Mouse (Mus musculus): ENCODE measurements around the gene Naa20. TPM values are rescaled to one million over a fixed set of nuclear protein-coding genes. Genes with fewer than 3 reads are reported as not detected.
A peak's percentile ranks its signal among the peaks of the same experiment; 100 is the strongest.
"Not testable (repeated sequence)": the region's sequence is repeated elsewhere in the genome, so short reads cannot be mapped to it uniquely, and the experiment has no call there.

Gene Naa20
- total and polyA plus RNA-seq, 2 experiments from 2014 or later = 104 to 166 TPM

- peak; percentile 97 for ATAC-seq
- peak; percentile 96 for DNase-seq (ENCODE audit: low spot score)
- under 1% methylated on average over 68 of the region's 68 CpGs for WGBS
- H3K4me3 ChIP-seq (ENCODE audit: low read length) = peak overlapping the region; percentile 97
- H3K9ac ChIP-seq (replicated peaks; ENCODE audit: low read length) = peak overlapping the region; percentile 86
- H3K4me1 ChIP-seq (ENCODE audit: insufficient read depth, low read length) = peaks cover 9% of the 10 kb centered on the region
- H3K27ac ChIP-seq = peak overlapping the region; percentile 86; the same call in 1 of the 2 replicates
- TF ChIP-seq CTCF (IDR thresholded peaks at IDR 0.05; ENCODE audit: low read depth) = peak; percentile 72
- peak overlapping the region; percentile 70 for H3K4me2 ChIP-seq (ENCODE audit: low read depth, low read length)
- no peaks in the 10 kb centered on the region for H3K9me3 ChIP-seq (ENCODE audit: low read length)
- H3K27me3 ChIP-seq (ENCODE audit: insufficient read depth, low read length) = no peaks in the 10 kb centered on the region
- H3K36me3 ChIP-seq (ENCODE audit: insufficient read depth, low read length) = no peaks in the 10 kb centered on the region
Observed at GRCm38 (mm10) chr2:145903061-145903901, 1.4 kb downstream of the Naa20 start.

- H3K4me1 ChIP-seq (ENCODE audit: insufficient read depth, low read length) = peaks cover 9% of the 10 kb centered on the region
- ATAC-seq (no peak), DNase-seq (ENCODE audit: low spot score) (no peak)
- no peaks in the 10 kb centered on the region for H3K9me3 ChIP-seq (ENCODE audit: low read length)
- peak overlapping the region; percentile 70 for H3K4me2 ChIP-seq (ENCODE audit: low read depth, low read length)
- no peak for TF ChIP-seq CTCF (IDR thresholded peaks at IDR 0.05; ENCODE audit: low read depth)
- H3K36me3 ChIP-seq (ENCODE audit: insufficient read depth, low read length) = peaks cover 5% of the 10 kb centered on the region
- 38% methylated on average over 12 of the region's 12 CpGs for whole genome bisulfite sequencing
- peak overlapping the region; percentile 86 for H3K9ac ChIP-seq (replicated peaks; ENCODE audit: low read length)
- no peaks in the 10 kb centered on the region for H3K27me3 ChIP-seq (ENCODE audit: insufficient read depth, low read length)
- no peak overlapping the region for H3K27ac ChIP-seq
- peak overlapping the region; percentile 97 for H3K4me3 ChIP-seq (ENCODE audit: low read length)
Observed at GRCm38 (mm10) chr2:145903983-145904616, 2.2 kb downstream of the Naa20 start.

GRCm38 (mm10) chr2:145905156-145905555 is 3.3 kb downstream of the Naa20 start:
- peaks cover 9% of the 10 kb centered on the region for H3K36me3 ChIP-seq (ENCODE audit: insufficient read depth, low read length)
- ATAC-seq = no peak
- DNase-seq (ENCODE audit: low spot score) = no peak
- H3K4me3 ChIP-seq (ENCODE audit: low read length) = no peak overlapping the region
- no peak overlapping the region for H3K9ac ChIP-seq (replicated peaks; ENCODE audit: low read length)
- peaks cover 9% of the 10 kb centered on the region for H3K4me1 ChIP-seq (ENCODE audit: insufficient read depth, low read length)
- no peak for TF ChIP-seq CTCF (IDR thresholded peaks at IDR 0.05; ENCODE audit: low read depth)
- H3K27ac ChIP-seq = no peak overlapping the region
- no peaks in the 10 kb centered on the region for H3K9me3 ChIP-seq (ENCODE audit: low read length)
- H3K4me2 ChIP-seq (ENCODE audit: low read depth, low read length) = peak overlapping the region; percentile 70; the same call in 1 of the 2 replicates
- WGBS = 82% methylated on average over 6 of the region's 6 CpGs
- H3K27me3 ChIP-seq (ENCODE audit: insufficient read depth, low read length) = no peaks in the 10 kb centered on the region

- ATAC-seq; H3K4me2 ChIP-seq (ENCODE audit: low read depth, low read length); H3K27ac ChIP-seq; H3K36me3 ChIP-seq (ENCODE audit: insufficient read depth, low read length); H3K4me1 ChIP-seq (ENCODE audit: insufficient read depth, low read length); DNase-seq (ENCODE audit: low spot score); H3K9ac ChIP-seq (replicated peaks; ENCODE audit: low read length); H3K9me3 ChIP-seq (ENCODE audit: low read length); H3K27me3 ChIP-seq (ENCODE audit: insufficient read depth, low read length); H3K4me3 ChIP-seq (ENCODE audit: low read length): not testable (repeated sequence)
- 33% methylated on average over 4 of the region's 4 CpGs for WGBS
- TF ChIP-seq CTCF (IDR thresholded peaks at IDR 0.05; ENCODE audit: low read depth) = peak; percentile 43
Observed at GRCm38 (mm10) chr2:145905884-145906283, 4.0 kb downstream of the Naa20 start.

- H3K9me3 ChIP-seq (ENCODE audit: low read length) = no peaks in the 10 kb centered on the region
- WGBS = 92% methylated on average over 8 of the region's 8 CpGs
- TF ChIP-seq CTCF (IDR thresholded peaks at IDR 0.05; ENCODE audit: low read depth) = 0 out of 2 replicates have a peak, but pooled peaks have one; percentile 43
- DNase-seq (ENCODE audit: low spot score) = no peak
- H3K27ac ChIP-seq = no peak overlapping the region
- H3K36me3 ChIP-seq (ENCODE audit: insufficient read depth, low read length) = peaks cover 47% of the 10 kb centered on the region
- no peak for ATAC-seq
- H3K9ac ChIP-seq (replicated peaks; ENCODE audit: low read length) = no peak overlapping the region
- no peak overlapping the region for H3K4me2 ChIP-seq (ENCODE audit: low read depth, low read length)
- no peak overlapping the region for H3K4me3 ChIP-seq (ENCODE audit: low read length)
- no peaks in the 10 kb centered on the region for H3K4me1 ChIP-seq (ENCODE audit: insufficient read depth, low read length)
- no peaks in the 10 kb centered on the region for H3K27me3 ChIP-seq (ENCODE audit: insufficient read depth, low read length)
Observed at GRCm38 (mm10) chr2:145920941-145921650, 19.2 kb downstream of the Naa20 start.

GRCm38 (mm10) chr2:145934339-145935231 is 32.7 kb downstream of the Naa20 start, which contains the start of the genes Cfap61 and Crnkl1:
Gene Cfap61, plus strand, starts transcription at chr2:145934784.
Gene Crnkl1, minus strand, starts transcription at chr2:145935014.
- H3K4me1 ChIP-seq (ENCODE audit: insufficient read depth, low read length) = peaks cover 9% of the 10 kb centered on the region; the same call in 1 of the 2 replicates
- H3K9ac ChIP-seq (replicated peaks; ENCODE audit: low read length) = peak within 1 kb of the TSS; percentile 68
- no peaks in the 10 kb centered on the region for H3K27me3 ChIP-seq (ENCODE audit: insufficient read depth, low read length)
- no peak within 1 kb of the TSS for H3K27ac ChIP-seq
- H3K4me3 ChIP-seq (ENCODE audit: low read length) = peak within 1 kb of the TSS; percentile 86
- TF ChIP-seq CTCF (IDR thresholded peaks at IDR 0.05; ENCODE audit: low read depth) = no peak
- DNase-seq (ENCODE audit: low spot score) (peak; percentile 98), ATAC-seq (peak; percentile 99)
- WGBS = under 1% methylated on average over 61 of the region's 61 CpGs
- peak within 1 kb of the TSS; percentile 97 for H3K4me2 ChIP-seq (ENCODE audit: low read depth, low read length)
- peaks cover 20% of the 10 kb centered on the region for H3K36me3 ChIP-seq (ENCODE audit: insufficient read depth, low read length)
- no peaks in the 10 kb centered on the region for H3K9me3 ChIP-seq (ENCODE audit: low read length)
